Mouse (Mus musculus) heart, postnatal 36 days (tissue): ENCODE measurements around the gene Med11. TPM values are rescaled to one million over a fixed set of nuclear protein-coding genes. Genes with fewer than 3 reads are reported as not detected.

Experiments
- DNase-seq, 2 experiments: peaks; one replicate each; pipeline ENCODE4 v3.0.0; 2021 to 2022
- intact Hi-C: fragments of 180-260 bp; cut with DNase I; formaldehyde crosslinking; loops from one replicate; pipeline ENCODE4 v1.15.1; 2025
- microRNA-seq, 2 experiments: library from miRNA; unstranded; fragments of <30 nt; microRNA quantifications; one replicate each; pipeline ENCODE4 v1.2.0; 2021; ENCODE audit warnings: borderline number of aligned reads in 2 of 2
- total RNA-seq, 2 experiments: library from RNA; stranded (reverse); gene quantifications; 2 replicates each; pipeline ENCODE4 v1.2.3; 2021

Med11 gene
- total RNA-seq, 2 experiments from 2014 or later: 8.9 to 9.7 TPM

DNA sequence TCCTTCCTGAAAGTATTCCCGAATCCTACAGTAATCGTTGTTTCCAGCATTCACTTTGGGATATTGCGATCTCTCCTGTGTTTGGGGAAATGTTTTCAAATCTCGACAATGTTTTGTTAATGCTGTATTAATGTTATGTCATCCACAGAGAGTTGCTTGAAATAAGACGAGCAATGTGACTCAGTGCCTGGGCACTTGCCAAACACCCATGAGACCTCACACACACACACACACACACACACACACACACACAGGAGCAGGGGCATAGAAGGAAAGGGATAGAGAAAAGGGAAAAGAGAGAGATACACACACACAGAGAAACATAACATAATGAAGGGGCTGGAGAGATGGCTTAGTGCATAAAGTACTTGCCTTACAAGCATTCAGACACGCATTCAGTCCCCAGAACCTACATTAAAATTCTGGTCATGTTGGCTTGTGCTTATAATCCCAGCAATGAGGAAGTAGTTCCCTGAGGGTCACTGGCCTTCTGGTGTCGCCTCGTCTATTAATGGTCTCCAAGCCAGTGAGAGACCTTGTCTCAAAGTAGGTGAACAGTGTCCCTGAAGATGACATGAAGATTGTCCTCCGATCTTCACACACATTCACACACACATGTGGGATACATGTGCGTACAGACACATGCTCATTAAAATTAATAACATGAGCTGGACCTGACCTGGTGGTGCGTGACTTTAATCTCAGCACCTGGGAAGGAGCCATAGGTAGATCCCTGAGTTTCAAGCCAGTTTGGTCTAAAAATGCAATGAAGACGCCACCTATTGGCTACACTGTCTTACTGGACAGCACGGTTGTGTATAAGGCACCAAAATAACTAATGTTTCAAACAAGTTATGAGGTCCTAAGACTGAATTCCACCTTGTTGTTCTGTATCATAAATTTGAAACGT, 48.1 kb downstream of the Med11 start:
- intact Hi-C loops: no loop called here
- DNase-seq: peak in 1 of 2 experiments; percentile 29

DNA sequence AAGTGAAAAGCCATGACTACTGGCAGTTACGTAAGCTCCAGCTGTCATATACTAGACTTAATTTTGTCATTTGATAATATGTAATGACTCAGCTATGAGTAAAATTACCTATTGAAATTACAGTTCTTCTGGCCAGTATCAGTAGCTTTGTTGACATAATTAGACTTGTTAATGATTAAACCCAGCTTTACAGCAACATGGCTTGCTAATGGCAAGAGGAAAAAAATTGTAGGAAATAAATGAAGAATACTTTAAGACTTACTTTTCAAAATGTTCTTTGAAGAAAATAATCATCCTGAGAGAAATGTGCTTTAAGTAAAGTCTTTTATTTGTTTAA, 48.7 kb downstream of the Med11 start:
- DNase-seq: no peak
- intact Hi-C loops: no loop called here

DNA sequence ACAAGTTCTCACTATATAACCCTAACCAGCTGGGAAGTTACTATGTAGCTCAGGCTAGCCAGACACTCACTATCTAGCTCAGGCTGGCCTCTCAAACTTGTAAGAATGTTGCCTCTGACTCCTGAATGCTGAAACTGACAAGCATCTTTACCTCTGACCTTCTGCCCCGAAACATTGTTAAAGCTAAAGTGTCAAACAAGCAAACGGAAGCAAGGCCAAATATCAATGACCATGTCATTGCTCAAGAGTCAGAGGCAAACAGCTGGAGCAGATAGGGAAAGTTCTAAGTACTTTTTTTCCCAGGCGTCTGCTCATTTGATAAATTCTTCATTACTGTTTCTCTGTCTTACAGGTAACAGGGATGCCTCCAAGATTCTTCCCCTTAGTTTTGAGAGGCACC, 50.3 kb downstream of the Med11 start:
- no peak for DNase-seq
- intact Hi-C loops: no loop called here

Small RNAs within 50 kb of the gene (microRNA-seq; reads per million reads assigned to microRNA genes)
- gene Mir7115: 0.72 to 2.7 reads per million in 2 experiments

Other genes with a start within 250 kb of the Med11 start
- under 1 TPM; 0.28 to 0.30 TPM for gene Slc16a11, start 239.2 kb upstream of the Med11 start, total RNA-seq
- 1 to 10 TPM; 3.3 to 3.9 TPM for gene Slc16a13, start 230.9 kb upstream of the Med11 start, total RNA-seq
- 10 to 100 TPM; 19.7 to 20.0 TPM for gene Bcl6b, start 222.1 kb upstream of the Med11 start, total RNA-seq
- 10 to 100 TPM; 32.7 to 38.0 TPM for gene 0610010K14Rik, start 214.0 kb upstream of the Med11 start, total RNA-seq
- gene Gm21988, start 212.1 kb upstream of the Med11 start, total RNA-seq: 1 to 10 TPM; 2.1 to 3.3 TPM
- 100 to 1,000 TPM; 106 to 113 TPM for gene Rnasek, start 212.1 kb upstream of the Med11 start, total RNA-seq
- 1 to 10 TPM; 2.5 to 3.7 TPM for gene Alox12, start 196.6 kb upstream of the Med11 start, total RNA-seq
- gene Alox12e, start 129.3 kb upstream of the Med11 start, total RNA-seq: not detected
- 10 to 100 TPM in 1 of 2 experiments, 1 to 10 TPM in 1; 5.4 to 10.2 TPM for gene Alox15, start 99.9 kb upstream of the Med11 start, total RNA-seq
- gene Pelp1, start 41.9 kb upstream of the Med11 start, total RNA-seq: 10 to 100 TPM; 19.4 to 22.1 TPM
- gene Arrb2, start 19.3 kb upstream of the Med11 start, total RNA-seq: 10 to 100 TPM; 14.8 to 15.4 TPM
- gene Zmynd15, start 7.5 kb downstream of the Med11 start, total RNA-seq: 1 to 10 TPM; 1.8 to 2.2 TPM
- gene Cxcl16, start 8.1 kb downstream of the Med11 start, total RNA-seq: 10 to 100 TPM in 1 of 2 experiments, 1 to 10 TPM in 1; 9.6 to 10.9 TPM
- 1 to 10 TPM in 1 of 2 experiments, under 1 TPM in 1; 0.70 to 1.3 TPM for gene Tm4sf5, start 53.3 kb downstream of the Med11 start, total RNA-seq
- gene Vmo1, start 62.7 kb downstream of the Med11 start, total RNA-seq: not detected
- gene Gltpd2, start 67.3 kb downstream of the Med11 start, total RNA-seq: not detected
- gene Psmb6, start 73.4 kb downstream of the Med11 start, total RNA-seq: 100 to 1,000 TPM; 230 to 233 TPM
- not detected for gene Gm40193, start 81.0 kb downstream of the Med11 start, total RNA-seq
- gene Pld2, start 88.1 kb downstream of the Med11 start, total RNA-seq: 1 to 10 TPM; 6.3 to 6.5 TPM
- 10 to 100 TPM; 43.9 to 49.4 TPM for gene Mink1, start 111.0 kb downstream of the Med11 start, total RNA-seq
- gene 4930544D05Rik, start 163.9 kb downstream of the Med11 start, total RNA-seq: not detected
- not detected for gene Chrne, start 167.3 kb downstream of the Med11 start, total RNA-seq
- gene Gp1ba, start 187.2 kb downstream of the Med11 start, total RNA-seq: under 1 TPM; 0.16 to 0.17 TPM
- gene Rnf167, start 195.3 kb downstream of the Med11 start, total RNA-seq: 10 to 100 TPM; 52.5 to 57.9 TPM
- 100 to 1,000 TPM; 570 to 607 TPM for gene Slc25a11, start 195.6 kb downstream of the Med11 start, total RNA-seq
- gene Pfn1, start 202.7 kb downstream of the Med11 start, total RNA-seq: 100 to 1,000 TPM; 283 to 296 TPM
- 1,000 to 10,000 TPM; 1,887 to 1,957 TPM for gene Eno3, start 205.3 kb downstream of the Med11 start, total RNA-seq
- 10 to 100 TPM; 95.0 to 98.6 TPM for gene Spag7, start 217.5 kb downstream of the Med11 start, total RNA-seq
- 10 to 100 TPM; 39.2 to 39.6 TPM for gene Camta2, start 236.2 kb downstream of the Med11 start, total RNA-seq
- gene Inca1, start 248.2 kb downstream of the Med11 start, total RNA-seq: 1 to 10 TPM; 4.5 to 6.3 TPM
- gene Kif1c, start 248.6 kb downstream of the Med11 start, total RNA-seq: 100 to 1,000 TPM; 469 to 490 TPM